Mouse (Mus musculus): ENCODE measurements around the gene Sema7a.

The Sema7a gene

GRCm38 (mm10) chr9:57938225-57939055 lies 1.5 kb upstream of the Sema7a start:
- no peak for DNase-seq (ENCODE audit: low spot score)

- DNase-seq (ENCODE audit: low spot score): no peak
Measured at GRCm38 (mm10) chr9:57940349-57940794, 460 bp downstream of the Sema7a start.

GRCm38 (mm10) chr9:57940861-57941638 lies 1.1 kb downstream of the Sema7a start:
- no peak for DNase-seq (ENCODE audit: low spot score)

- no peak for DNase-seq (ENCODE audit: low spot score)
Measured at GRCm38 (mm10) chr9:57942039-57942438, 2.1 kb downstream of the Sema7a start.

GRCm38 (mm10) chr9:57943067-57943466 lies 3.2 kb downstream of the Sema7a start:
- no peak for DNase-seq (ENCODE audit: low spot score)

GRCm38 (mm10) chr9:57944572-57944971 lies 4.7 kb downstream of the Sema7a start:
- no peak for DNase-seq (ENCODE audit: low spot score)

GRCm38 (mm10) chr9:57945771-57946616 lies 6.1 kb downstream of the Sema7a start:
- DNase-seq (ENCODE audit: low spot score): no peak

GRCm38 (mm10) chr9:57947381-57948030 lies 7.6 kb downstream of the Sema7a start:
- DNase-seq (ENCODE audit: low spot score): no peak

GRCm38 (mm10) chr9:57948333-57948931 lies 8.5 kb downstream of the Sema7a start:
- DNase-seq (ENCODE audit: low spot score): no peak

GRCm38 (mm10) chr9:57949102-57949704 lies 9.3 kb downstream of the Sema7a start:
- no peak for DNase-seq (ENCODE audit: low spot score)

- no peak for DNase-seq (ENCODE audit: low spot score)
Measured at GRCm38 (mm10) chr9:57949879-57950278, 10.0 kb downstream of the Sema7a start.

- DNase-seq (ENCODE audit: low spot score): no peak
Measured at GRCm38 (mm10) chr9:57950519-57950918, 10.6 kb downstream of the Sema7a start.

GRCm38 (mm10) chr9:57951993-57952392 lies 12.1 kb downstream of the Sema7a start:
- DNase-seq (ENCODE audit: low spot score): no peak

- no peak for DNase-seq (ENCODE audit: low spot score)
Measured at GRCm38 (mm10) chr9:57954962-57955744, 15.2 kb downstream of the Sema7a start.

- no peak for DNase-seq (ENCODE audit: low spot score)
Measured at GRCm38 (mm10) chr9:57955764-57956163, 15.9 kb downstream of the Sema7a start.

- DNase-seq (ENCODE audit: low spot score): no peak
Measured at GRCm38 (mm10) chr9:57956196-57956837, 16.4 kb downstream of the Sema7a start.

- no peak for DNase-seq (ENCODE audit: low spot score)
Measured at GRCm38 (mm10) chr9:57956838-57957236, 16.9 kb downstream of the Sema7a start.

- no peak for DNase-seq (ENCODE audit: low spot score)
Measured at GRCm38 (mm10) chr9:57958615-57959014, 18.7 kb downstream of the Sema7a start.

GRCm38 (mm10) chr9:57959399-57959798 lies 19.5 kb downstream of the Sema7a start:
- DNase-seq (ENCODE audit: low spot score): no peak

Measured in ovary, postnatal 10 days (tissue).